Mouse (Mus musculus): ENCODE data around the gene Abca9.

DNA sequence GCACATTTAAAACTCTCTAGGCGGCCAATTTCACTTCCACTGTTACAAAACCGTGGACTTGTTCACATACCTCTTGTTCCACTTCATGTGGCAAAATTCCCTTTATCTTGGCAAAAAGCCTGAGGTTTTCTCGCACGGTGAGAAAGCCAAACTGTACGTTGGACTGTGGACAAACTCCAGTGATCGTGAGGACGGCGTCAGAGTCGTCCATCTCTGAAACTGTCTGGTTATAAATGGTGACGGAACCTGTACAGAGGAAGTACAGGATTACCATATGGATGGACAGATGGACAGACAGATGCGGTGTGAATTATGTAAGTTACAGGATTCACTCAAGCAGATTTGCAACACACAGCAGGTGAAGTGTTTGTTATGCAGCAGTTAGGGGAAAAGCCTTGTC lies 22.6 kb downstream of the Abca9 start:
- no peak for TF ChIP-seq CTCF (IDR thresholded peaks at IDR 0.05; ENCODE audit: extremely low read depth, insufficient read depth, insufficient read length, insufficient replicate concordance)
- no peak for TF ChIP-seq POLR2A (IDR thresholded peaks at IDR 0.05; ENCODE audit: low read depth, low read length)
